Mouse (Mus musculus) heart, adult 18-20 months (tissue): ENCODE measurements at regions not wholly inside any gene's neighbourhood (a gene's known extent, or its start where the extent isn't known, plus 50 kb on each side); places are given as distances from the start of the nearest gene placed in this dataset.
A peak's percentile ranks its signal among the peaks of the same experiment; 100 is the strongest.

Experiments
- DNase-seq, 2 experiments: peaks; one replicate each; pipeline ENCODE4 v3.0.0; 2021 to 2022; ENCODE audit warnings: mixed read lengths in 1 of 2

DNA sequence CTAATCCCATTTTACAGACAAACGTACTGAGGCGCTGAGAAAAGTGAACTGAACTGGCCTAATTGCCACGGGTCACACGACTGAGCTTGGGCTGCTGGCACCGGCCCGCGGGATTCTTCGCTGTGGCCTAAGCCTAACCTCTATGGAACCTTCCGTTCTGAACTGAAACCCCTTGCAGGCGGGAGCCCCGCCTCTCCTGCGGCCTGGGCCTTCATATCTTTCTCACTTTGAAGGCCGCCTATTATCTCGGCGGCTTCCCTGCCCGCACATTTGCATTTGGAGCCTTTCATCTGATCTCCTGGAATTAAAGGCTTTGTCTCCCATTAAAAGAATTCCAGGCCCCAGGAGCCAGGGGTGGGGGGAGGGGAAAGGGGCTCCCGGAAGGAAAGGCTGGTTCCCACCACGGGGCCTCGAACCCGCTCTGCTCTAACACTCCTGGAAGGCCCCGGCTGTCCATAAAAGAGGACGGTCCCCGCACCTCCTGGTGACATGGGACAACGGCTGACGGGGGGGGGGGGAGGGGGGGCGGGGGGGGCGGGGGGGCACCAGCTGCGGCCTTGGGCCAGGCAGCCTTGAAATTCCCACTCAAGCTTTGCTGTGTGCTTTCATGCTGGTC, 122.9 kb upstream of the Pja1 start:
- DNase-seq, result no peak

GRCm38 (mm10) chrX:99592980-99593379, 121.9 kb upstream of the Pja1 start:
- DNase-seq, result no peak

DNA sequence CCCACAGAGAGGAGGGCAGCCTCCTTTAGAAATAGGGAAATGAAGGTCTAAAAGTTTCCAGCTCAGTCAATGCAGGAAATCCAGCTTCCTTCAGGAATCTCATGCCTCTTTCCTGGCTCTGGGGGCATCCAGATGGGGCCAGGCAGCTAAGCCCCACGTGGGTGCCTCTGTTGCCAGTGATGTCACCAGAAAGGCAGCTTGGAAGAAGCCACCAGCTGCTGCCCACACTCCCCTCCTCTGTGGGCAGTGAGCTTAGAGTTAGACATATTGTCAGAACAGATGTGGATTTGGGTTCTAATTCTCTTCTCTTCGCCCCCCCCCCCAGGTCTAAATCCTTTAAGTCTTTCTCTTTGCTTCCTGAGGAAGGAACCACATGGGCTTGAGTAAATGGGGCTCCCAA, 116.2 kb upstream of the Pja1 start:
- DNase-seq, result no peak

- no peak for DNase-seq
Observed at GRCm38 (mm10) chrX:99586282-99586681, 115.2 kb upstream of the Pja1 start.

GRCm38 (mm10) chrX:99585703-99586102, 114.6 kb upstream of the Pja1 start:
- no peak for DNase-seq

DNA sequence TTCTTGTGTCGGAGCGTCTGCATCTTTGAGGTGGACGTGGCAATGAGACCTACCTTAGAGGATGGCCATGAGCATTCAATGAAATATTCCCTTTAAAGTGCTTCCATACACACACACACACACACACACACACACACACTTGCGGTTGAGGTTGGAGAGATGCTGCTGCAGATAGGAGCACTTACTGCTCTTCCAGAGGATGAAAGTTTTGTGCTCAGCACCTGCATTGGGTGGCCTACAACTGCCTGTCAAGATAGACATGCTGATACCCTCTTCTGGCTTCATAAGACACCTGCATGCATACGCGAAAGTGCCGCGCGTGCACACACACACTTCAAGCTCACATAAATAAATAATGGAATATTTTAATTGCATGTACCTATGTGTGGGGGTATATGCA, 111.5 kb upstream of the Pja1 start:
- no peak for DNase-seq

DNA sequence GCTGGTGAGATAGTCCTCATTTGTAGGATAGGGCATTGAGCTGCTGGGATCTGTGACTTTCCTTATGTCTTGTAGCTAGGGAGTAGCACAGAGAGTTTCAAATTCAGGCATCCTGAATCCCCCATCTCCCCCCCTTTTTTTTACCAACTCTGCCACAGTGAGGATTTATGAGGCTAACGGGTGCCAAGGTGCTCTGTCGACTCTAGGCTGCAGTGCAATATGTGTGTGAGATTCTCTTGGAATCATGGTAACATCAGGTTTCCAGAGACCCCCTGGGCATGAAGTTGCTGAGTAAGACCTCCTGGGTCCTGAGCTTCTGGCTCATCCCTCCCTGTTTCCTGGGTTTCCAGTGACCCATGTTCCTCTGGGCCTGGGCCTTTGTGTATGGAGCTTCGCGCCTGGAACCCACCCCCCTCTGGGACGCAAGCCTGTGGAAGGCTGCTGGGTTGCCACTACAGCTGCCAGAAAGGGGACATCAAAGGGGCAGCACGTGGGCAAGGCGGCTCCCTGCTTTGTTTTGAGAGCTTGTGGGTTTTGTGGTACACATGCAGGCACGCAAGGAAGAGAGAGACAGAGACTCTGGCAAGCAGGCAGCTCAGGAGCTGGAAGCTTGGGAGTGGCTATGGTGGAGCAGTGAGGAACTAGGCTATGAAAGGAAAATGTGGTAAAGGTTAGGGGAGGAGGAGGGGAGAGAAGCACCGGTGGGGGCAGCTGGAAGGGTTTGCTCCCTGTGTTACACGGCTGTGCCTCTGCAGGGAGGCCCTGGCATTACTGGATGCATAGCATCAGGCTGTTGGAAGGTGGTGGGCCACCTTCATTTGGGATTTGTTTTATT, 110.8 kb upstream of the Pja1 start:
- no peak for DNase-seq

DNA sequence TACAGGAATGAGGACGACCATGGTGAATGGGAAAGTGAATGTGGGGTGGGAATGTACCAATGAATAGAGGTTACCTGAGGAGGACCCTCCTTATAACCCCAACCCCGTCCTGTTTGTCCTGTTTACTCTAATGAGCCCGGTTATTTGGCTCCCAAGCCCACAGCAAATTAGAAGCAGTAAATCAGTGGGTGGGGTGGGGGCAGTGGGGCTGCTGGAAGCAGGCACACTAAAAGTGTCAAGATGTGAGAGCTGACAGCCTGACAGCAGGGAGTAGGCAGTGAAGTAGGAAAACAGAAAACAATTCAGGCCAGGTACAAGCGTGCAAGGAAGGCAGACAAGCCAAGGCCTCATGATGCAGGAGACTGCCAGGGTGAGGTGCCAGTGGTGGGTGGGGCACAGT, 108.1 kb upstream of the Pja1 start:
- DNase-seq, result no peak

DNA sequence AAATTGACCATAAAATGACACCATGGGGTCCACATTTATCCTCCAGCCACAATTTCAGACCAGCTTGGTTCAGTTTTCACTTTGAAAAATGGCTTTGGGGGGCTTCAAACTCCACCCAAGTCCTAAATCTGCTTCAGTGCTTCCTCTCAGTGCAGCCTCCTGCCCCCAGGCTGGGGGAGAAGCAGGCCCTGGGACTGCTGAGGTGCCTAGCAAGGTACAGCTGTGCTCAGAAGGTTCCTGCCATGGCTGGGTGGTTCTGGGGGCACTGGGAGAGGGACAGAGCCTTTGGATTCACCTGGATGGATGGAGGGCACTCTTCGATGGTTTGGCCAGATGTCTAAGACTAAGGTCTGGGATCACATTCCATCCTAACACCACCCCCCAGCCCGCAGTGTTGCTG, 107.7 kb upstream of the Pja1 start:
- no peak for DNase-seq

DNA sequence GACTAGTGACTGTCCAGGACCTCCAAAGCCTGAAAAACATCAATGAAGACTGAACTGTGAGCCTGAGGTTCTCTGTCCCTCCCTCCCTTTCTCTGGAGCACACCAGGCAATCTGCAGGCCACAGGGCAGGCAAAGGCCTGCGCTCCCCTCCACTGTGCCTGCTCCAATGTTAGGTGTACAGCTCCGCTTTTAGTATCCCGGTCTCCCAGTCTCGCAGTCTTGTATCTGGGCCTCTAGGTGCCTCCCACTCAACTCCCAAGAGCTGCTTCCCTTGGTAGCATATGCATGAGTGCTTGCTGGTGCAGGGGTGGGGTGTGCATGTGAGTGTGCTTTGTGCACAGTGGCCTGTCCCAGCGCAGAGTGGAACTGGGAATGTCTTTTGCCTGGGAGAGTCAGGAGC, 104.0 kb upstream of the Pja1 start:
- DNase-seq, result no peak

DNA sequence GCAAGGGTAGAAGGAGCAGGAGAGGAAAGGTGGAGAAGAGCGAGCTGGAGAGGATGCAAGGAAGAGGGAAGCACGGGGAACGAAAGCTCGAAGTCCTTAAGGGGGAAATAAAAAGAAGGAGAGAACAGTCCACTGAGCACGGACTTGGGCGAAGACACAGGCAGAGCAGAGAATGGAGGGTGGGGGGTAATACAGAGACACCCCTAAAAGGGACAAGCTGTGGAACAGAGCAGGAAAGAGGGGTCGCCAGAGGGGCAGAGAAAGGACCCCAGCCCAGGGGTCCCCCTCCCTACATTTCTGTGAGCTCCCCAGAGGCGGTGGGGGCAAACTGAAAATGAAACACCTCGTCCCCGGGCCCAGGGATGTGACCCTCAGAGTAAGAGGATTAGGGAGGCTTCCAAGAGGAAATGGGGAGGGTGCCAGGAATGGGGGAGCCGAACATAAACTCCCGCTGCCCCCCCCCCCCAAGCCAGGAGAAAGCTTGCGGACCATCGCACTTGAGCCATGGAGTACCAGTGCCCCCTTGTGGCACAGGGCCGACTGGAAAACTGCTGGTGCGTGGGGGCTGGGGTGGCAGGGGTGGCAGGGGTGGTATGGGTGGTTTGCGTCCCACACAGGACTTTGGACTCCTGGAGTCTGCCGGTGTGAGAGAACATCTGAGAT, 103.5 kb upstream of the Pja1 start:
- DNase-seq, result peak; percentile 22 to 71

GRCm38 (mm10) chrX:99570161-99570560, 99.1 kb upstream of the Pja1 start:
- no peak for DNase-seq

DNA sequence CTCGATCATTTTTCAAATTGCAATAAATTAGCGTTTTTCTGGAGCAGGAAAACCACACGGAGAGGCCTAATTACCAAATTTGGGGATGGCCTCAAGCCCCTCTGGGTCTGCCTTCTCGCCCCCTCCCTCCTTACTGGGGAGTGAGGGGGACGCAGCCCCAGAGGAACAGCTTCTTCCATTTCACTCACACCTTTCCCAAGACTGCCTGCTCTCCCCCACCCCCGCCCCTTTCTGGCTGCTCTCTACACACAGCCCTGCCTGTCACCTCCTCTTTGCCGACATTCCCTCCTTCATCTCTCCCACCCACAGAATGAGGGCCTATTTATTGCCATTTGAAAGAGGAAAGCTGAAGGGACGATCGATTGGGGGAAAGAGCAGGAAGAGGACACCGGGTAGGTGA, 97.2 kb upstream of the Pja1 start:
- no peak for DNase-seq

DNA sequence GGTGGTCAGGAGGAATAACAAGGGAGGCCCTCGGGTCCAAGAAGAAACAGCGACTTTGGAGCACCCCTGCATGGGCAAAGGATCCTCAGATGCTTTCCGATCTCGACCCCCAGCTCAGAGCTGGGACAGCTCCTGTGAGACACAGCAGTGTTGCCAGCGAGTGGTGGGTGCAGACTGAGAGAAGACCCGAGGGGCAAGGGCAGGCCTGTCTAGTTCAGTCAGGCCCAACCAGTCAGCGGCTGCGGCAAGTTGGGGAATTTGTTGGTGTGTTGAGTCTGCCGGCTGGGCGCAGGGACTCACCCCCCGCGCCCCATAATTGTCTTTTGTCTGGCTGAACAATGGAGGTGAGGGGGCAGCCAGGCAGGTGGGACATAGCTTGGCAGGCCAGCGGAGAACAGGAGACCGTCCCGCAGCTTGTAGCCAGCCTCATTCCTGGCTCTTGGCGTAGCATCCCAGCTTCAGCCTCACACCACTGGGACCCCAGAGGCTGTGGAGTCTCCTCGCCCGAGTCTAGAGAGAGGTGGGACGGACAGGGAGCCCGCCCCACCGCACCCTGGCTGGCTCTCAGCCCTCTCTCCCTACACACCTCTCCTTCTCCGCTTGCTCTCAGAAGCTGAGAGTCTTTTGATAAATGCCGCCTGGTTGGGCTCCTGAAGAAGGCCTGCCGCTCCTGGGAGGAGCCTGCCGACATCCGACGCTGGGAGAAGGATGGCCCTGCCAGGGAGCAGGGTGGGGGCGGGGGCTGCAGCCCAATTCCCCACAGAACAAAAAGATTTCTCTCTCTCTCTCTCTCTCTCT, 96.5 kb upstream of the Pja1 start:
- no peak for DNase-seq

DNA sequence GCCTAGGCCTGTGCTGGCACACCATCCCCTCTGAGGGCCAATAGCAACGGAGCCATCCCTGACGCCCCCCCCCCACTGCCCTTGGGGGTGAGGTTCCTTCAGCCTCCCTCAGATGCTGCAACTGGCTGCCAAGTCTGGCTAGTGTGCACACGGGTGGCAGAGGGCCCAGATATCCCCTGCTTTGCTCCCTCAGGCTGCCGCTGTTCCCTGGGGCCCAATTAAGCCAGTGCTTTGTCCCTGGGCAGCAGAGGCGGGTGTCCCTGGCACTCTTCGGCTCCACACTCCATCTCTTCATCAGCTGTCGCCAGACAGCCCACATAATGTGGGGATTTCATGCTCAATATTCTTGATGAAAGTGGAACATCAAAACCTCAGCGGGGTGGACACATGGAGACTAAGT, 90.9 kb upstream of the Pja1 start:
- DNase-seq, result no peak

GRCm38 (mm10) chrX:99560699-99561098, 89.6 kb upstream of the Pja1 start:
- DNase-seq, result peak; percentile 27 to 28

DNA sequence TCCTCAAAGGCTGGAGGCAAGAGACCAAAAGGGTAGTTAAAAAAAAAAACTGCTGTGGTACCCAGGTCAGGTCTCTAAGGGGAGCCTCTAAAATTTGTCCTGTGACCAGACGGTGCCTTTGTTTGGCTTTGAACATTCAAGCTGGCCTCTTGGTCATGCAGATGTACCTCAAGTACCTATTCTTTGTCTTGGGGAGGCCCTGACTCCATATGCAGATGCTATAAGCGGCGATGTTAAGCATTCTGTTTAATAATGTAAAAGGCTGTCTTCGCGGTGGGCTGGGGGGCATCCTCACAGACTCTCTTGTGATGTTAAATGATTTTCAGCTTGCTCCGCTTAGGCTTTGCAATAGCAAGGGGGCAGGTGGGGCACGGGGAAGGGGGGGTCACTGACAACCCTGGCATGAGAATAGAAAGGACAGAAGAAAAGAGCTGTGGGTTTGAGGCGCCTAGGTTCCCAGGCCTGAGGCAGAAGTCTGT, 85.8 kb upstream of the Pja1 start:
- DNase-seq, result no peak

GRCm38 (mm10) chrX:99555976-99556781, 85.1 kb upstream of the Pja1 start:
- peak in 1 of 2 experiments; percentile 8 for DNase-seq

- no peak for DNase-seq
Observed at GRCm38 (mm10) chrX:99552778-99553177, 81.7 kb upstream of the Pja1 start.

DNA sequence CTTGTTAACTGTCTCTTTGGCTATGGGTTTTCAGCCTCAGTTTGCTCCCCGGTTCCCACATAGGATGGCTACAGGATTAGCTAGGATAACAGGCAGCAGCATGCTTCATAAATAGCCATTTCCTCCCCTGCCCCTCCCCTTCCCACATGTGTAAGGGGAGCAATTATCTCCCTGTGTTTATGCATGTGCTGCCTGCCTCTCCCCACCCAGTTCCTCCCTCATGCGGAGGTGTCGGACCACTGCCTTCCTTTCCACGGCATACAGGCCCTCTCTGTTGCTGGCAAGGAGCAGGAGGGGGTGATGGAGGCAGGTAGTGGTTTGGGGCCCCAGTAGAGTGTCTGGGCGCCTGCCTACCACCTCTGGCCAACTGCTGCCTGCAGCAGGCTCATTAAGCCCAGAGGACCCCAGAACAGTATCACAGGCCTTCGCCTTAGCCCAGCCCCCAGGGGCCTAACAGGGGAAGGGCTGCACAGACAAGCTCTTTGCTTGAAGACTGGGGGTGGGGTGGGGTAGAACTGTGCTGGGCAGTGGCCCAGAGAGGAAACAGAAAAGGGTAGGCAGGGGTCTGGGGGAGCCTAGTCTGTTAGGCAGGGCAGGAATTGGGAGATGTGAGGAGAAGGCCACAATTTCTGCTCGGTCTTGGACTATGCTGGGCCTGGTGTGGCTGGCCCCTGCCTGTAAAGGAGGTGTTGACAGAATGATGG, 79.1 kb upstream of the Pja1 start:
- no peak for DNase-seq
